Mouse (Mus musculus) liver, embryonic 14.5 days (tissue): ENCODE measurements around the gene Tph1. TPM values are rescaled to one million over a fixed set of nuclear protein-coding genes. Genes with fewer than 3 reads are reported as not detected.

Experiments used
- ATAC-seq: fragments of 200-750 bp; cut with Nextera tagmentation; 2 replicates; pipeline ENCODE4 v1.8.0; 2017; ENCODE audit warnings: moderate number of reproducible peaks, mild to moderate bottlenecking, moderate library complexity; ENCODE audit not compliant: insufficient read depth
- DNase-seq, 3 experiments: peaks; one replicate each; pipeline ENCODE4 v3.0.0-alpha.2; 2012 to 2013; ENCODE audit warnings: low read depth in 3 of 3, low spot score in 3 of 3
- H3K27ac ChIP-seq: fragments of 300-500 bp; sonication (generic); 2 replicates; pipeline ENCODE4 v1.5.1; 2014; ENCODE audit warnings: moderate library complexity, mild to moderate bottlenecking, control low read depth, inconsistent platforms
- H3K27me3 ChIP-seq: fragments of 300-500 bp; sonication (generic); 2 replicates; pipeline ENCODE4 v1.6.1; 2014; ENCODE audit warnings: mild to moderate bottlenecking, low read length, moderate library complexity; ENCODE audit not compliant: control insufficient read depth, insufficient read depth
- H3K36me3 ChIP-seq: fragments of 300-500 bp; sonication (generic); replicated peaks from 2 replicates; pipeline ENCODE4 v1.6.1; 2014; ENCODE audit warnings: low read depth; ENCODE audit not compliant: control insufficient read depth, insufficient read depth
- H3K4me1 ChIP-seq, 2 experiments: fragments of 200-500 bp in 1 of 2; fragments of 300-500 bp in 1 of 2; sonication (generic) in 1 of 2; replicated peaks; 2 replicates each; pipeline ENCODE4 v1.6.1; 2012 to 2014; ENCODE audit warnings: antibody characterized with exemption in 1 of 2, inconsistent platforms in 1 of 2, low read length in 1 of 2; ENCODE audit not compliant: control insufficient read depth in 2 of 2, insufficient read depth in 2 of 2
- H3K4me2 ChIP-seq: fragments of 300-500 bp; sonication (generic); 2 replicates; pipeline ENCODE4 v1.6.1; 2014; ENCODE audit warnings: low read depth, mild to moderate bottlenecking, control low read depth, moderate library complexity
- H3K4me3 ChIP-seq, 2 experiments: fragments of 200-500 bp in 1 of 2; fragments of 300-500 bp in 1 of 2; sonication (generic) in 1 of 2; 2 replicates each; pipeline ENCODE4 v1.5.1; 2012 to 2014; ENCODE audit warnings: low read depth in 2 of 2, low read length in 2 of 2, mild to moderate bottlenecking in 2 of 2, control low read depth in 1 of 2, inconsistent platforms in 1 of 2, moderate library complexity in 1 of 2; ENCODE audit not compliant: insufficient read depth in 1 of 2
- H3K9ac ChIP-seq: fragments of 300-500 bp; sonication (generic); replicated peaks from 2 replicates; pipeline ENCODE4 v1.6.1; 2014; ENCODE audit warnings: mild to moderate bottlenecking, control low read depth, moderate library complexity
- H3K9me3 ChIP-seq: fragments of 300-500 bp; sonication (generic); 2 replicates; pipeline ENCODE4 v1.6.1; 2016; ENCODE audit warnings: low read length, mixed read lengths; ENCODE audit not compliant: control insufficient read depth
- CTCF ChIP-seq: IDR thresholded peaks from 2 replicates; pipeline ENCODE4 v1.5.1; 2016; ENCODE audit warnings: antibody characterized with exemption, low read depth, control low read depth
- EP300 ChIP-seq: IDR thresholded peaks from 2 replicates; pipeline ENCODE4 v1.6.1; 2016; ENCODE audit warnings: antibody characterized with exemption, low read depth
- WGBS: fragments of 180-500 bp; shearing (Covaris S2); extraction: QIAGEN DNeasy Blood & Tissue Kit; methylation state at CpG from one replicate; pipeline ENCODE4 v1.1.7; 2014; ENCODE audit not compliant: insufficient replicate concordance; 5-methylcytosine and 5-hydroxymethylcytosine counted together
- polyA plus RNA-seq, 2 experiments: library from polyadenylated mRNA; depleted of rRNA in 1 of 2; stranded (reverse) in 1 of 2; unstranded in 1 of 2; fragments of >200 nt; fragmentation: Nextera tagmentation in 1 of 2; extraction: Ambion mirVana in 1 of 2; gene quantifications; 2 replicates each; pipeline versions ENCODE4 v1.2.1 to v1.2.3; 2012 to 2014

The Tph1 gene
- polyA plus RNA-seq, 2 experiments, result not detected

- DNase-seq, result no peak
- no peak overlapping the region for H3K4me2 ChIP-seq
Observed at GRCm38 (mm10) chr7:46618416-46619110, 53.8 kb downstream of the Tph1 start.

GRCm38 (mm10) chr7:46616429-46617005, 55.8 kb downstream of the Tph1 start:
- no peaks in the 10 kb centered on the region for H3K27me3 ChIP-seq
- no peak for TF ChIP-seq EP300
- TF ChIP-seq CTCF, result no peak
- no peak overlapping the region for H3K4me2 ChIP-seq
- peaks cover 0 to 9% of the 10 kb centered on the region in 2 experiments; a peak in 1 of 4 replicates for H3K4me1 ChIP-seq
- no peak for DNase-seq
- H3K27ac ChIP-seq, result no peak overlapping the region
- no peaks in the 10 kb centered on the region for H3K9me3 ChIP-seq
- no peak for ATAC-seq
- no peak overlapping the region for H3K4me3 ChIP-seq
- WGBS, result 70% methylated on average over 7 of the region's 7 CpGs
- H3K36me3 ChIP-seq, result no peaks in the 10 kb centered on the region
- no peak overlapping the region for H3K9ac ChIP-seq

More at GRCm38 (mm10) chr7:46618416-46619110, 53.8 kb downstream of the Tph1 start:
- H3K36me3 ChIP-seq, result no peaks in the 10 kb centered on the region
- no peak for ATAC-seq
- no peak overlapping the region for H3K27ac ChIP-seq
- no peaks in the 10 kb centered on the region for H3K27me3 ChIP-seq
- no peaks in the 10 kb centered on the region for H3K9me3 ChIP-seq
- TF ChIP-seq CTCF (no peak), EP300 (no peak)
- no peak overlapping the region for H3K4me3 ChIP-seq
- no peak overlapping the region for H3K9ac ChIP-seq
- peaks cover 0 to 9% of the 10 kb centered on the region in 2 experiments; a peak in 1 of 4 replicates for H3K4me1 ChIP-seq
- 80% methylated on average over 23 of the region's 23 CpGs for WGBS

DNA sequence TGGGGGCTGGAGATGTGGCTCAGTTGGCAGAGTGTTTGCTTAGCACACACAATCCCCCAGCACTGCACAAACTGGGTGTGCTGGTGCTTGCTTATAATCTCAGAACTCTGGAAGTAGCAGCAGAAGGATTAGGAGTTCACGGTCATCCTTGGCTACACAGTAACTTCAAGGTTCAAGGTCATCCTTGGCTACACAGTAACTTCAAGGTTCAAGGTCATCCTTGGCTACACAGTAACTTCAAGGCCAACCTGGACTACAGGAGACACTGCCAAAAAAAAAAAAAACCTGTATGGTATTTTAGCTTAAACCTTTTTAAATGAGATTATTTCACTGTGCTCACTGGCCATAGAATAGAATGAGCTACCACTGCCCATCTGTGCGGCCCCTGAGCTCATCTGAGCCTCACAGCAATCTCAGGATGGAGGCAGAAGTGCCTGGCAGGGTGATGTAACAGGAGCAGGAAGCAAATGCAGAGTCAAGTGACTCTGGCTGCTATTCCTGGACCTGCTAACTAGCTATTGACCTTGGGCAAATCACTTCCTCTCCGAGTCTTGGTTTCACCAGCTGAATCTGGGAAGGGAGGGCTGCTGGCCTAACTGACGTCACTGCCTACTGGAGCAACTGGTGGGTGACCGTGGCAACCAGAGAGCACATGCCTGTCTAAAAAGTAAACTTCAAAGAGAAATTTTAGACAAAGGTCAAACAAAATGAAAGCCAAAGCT, 56.9 kb downstream of the Tph1 start:
- DNase-seq, result peak in 1 of 3 experiments; percentile 4
- 43% methylated on average over 5 of the region's 5 CpGs for WGBS
- Histone ChIP-seq H3K27me3 (no peaks in the 10 kb centered on the region), H3K4me1 (peaks cover 0 to 9% of the 10 kb centered on the region in 2 experiments; a peak in 1 of 4 replicates), H3K4me3 (no peak overlapping the region), H3K36me3 (no peaks in the 10 kb centered on the region), H3K9ac (no peak overlapping the region), H3K9me3 (no peaks in the 10 kb centered on the region), H3K4me2 (no peak overlapping the region), H3K27ac (no peak overlapping the region)
- peak; percentile 33; the same call in 1 of the 2 replicates for ATAC-seq
- TF ChIP-seq EP300 (no peak), CTCF (no peak)

- TF ChIP-seq CTCF, result no peak
- TF ChIP-seq EP300, result no peak
- ATAC-seq (no peak), DNase-seq (no peak)
- H3K36me3 ChIP-seq, result no peaks in the 10 kb centered on the region
- H3K27ac ChIP-seq, result no peak overlapping the region
- H3K4me2 ChIP-seq, result no peak overlapping the region
- H3K4me1 ChIP-seq, result peaks cover 0 to 9% of the 10 kb centered on the region in 2 experiments; a peak in 1 of 4 replicates
- H3K9me3 ChIP-seq, result no peaks in the 10 kb centered on the region
- H3K27me3 ChIP-seq, result no peaks in the 10 kb centered on the region
- H3K9ac ChIP-seq, result no peak overlapping the region
- no peak overlapping the region for H3K4me3 ChIP-seq
- 74% methylated on average over 12 of the region's 12 CpGs for WGBS
Observed at GRCm38 (mm10) chr7:46614263-46614662, 58.1 kb downstream of the Tph1 start.

DNA sequence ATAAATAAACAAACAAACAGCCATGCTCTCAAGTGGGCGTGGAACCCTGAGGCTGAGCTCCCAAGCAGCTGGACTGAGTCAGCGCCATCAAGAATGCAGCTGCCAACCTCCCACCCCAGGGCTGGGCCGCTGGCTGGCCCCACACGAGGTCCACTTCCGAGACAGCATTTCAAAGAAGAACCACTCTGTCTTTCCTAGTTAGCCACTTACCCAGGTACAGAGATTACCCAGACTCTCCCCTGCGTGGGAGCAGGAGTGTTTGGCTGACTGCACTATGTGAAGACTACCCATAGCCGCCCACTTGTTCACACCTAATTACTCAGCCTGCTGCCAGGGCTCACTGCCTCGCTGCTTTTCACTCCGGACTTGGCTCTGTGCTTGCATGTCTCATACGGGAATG, 59.2 kb downstream of the Tph1 start:
- no peak for DNase-seq
- peaks cover 0 to 9% of the 10 kb centered on the region in 2 experiments; a peak in 1 of 4 replicates for H3K4me1 ChIP-seq
- ATAC-seq, result no peak

More for the DNA sequence above, 59.2 kb downstream of the Tph1 start:
- Histone ChIP-seq H3K27ac (no peak overlapping the region), H3K4me3 (no peak overlapping the region), H3K9me3 (no peaks in the 10 kb centered on the region), H3K27me3 (no peaks in the 10 kb centered on the region), H3K4me2 (no peak overlapping the region), H3K9ac (no peak overlapping the region), H3K36me3 (no peaks in the 10 kb centered on the region)
- no peak for TF ChIP-seq EP300
- no peak for TF ChIP-seq CTCF
- 78% methylated on average over 10 of the region's 10 CpGs for WGBS
